Mouse (Mus musculus) small intestine, adult 2 months (tissue): ENCODE measurements around the gene Fstl3. TPM values are rescaled to one million over a fixed set of nuclear protein-coding genes. Genes with fewer than 3 reads are reported as not detected.

Experiments
- H3K27ac ChIP-seq: fragments of 200-500 bp; 2 replicates; pipeline ENCODE4 v1.5.1; 2012; ENCODE audit warnings: low read depth, low read length, control low read depth, inconsistent platforms; ENCODE audit not compliant: insufficient read depth
- H3K27me3 ChIP-seq: fragments of 200-500 bp; 2 replicates; pipeline ENCODE4 v1.6.1; 2012; ENCODE audit warnings: mild to moderate bottlenecking, moderate library complexity, low read length, inconsistent platforms; ENCODE audit not compliant: control insufficient read depth, insufficient read depth
- H3K36me3 ChIP-seq: fragments of 200-500 bp; 2 replicates; pipeline ENCODE4 v1.6.1; 2012; ENCODE audit warnings: mild to moderate bottlenecking, low read length, control low read depth, inconsistent platforms; ENCODE audit not compliant: control insufficient read depth, insufficient read depth
- H3K4me1 ChIP-seq: fragments of 200-500 bp; 2 replicates; pipeline ENCODE4 v1.6.1; 2012; ENCODE audit warnings: low read length, inconsistent platforms, mixed read lengths; ENCODE audit not compliant: control insufficient read depth, insufficient read depth, insufficient read length
- H3K4me3 ChIP-seq: fragments of 200-500 bp; 2 replicates; pipeline ENCODE4 v1.5.1; 2012; ENCODE audit warnings: low read depth, mild to moderate bottlenecking, control low read depth, inconsistent platforms, low read length, moderate library complexity
- CTCF ChIP-seq: fragments of 200-500 bp; IDR thresholded peaks from 2 replicates; pipeline ENCODE4 v1.5.1; 2012; ENCODE audit warnings: low read depth, mild to moderate bottlenecking, control low read depth, inconsistent platforms, low read length, moderate library complexity, mixed read lengths; ENCODE audit not compliant: insufficient replicate concordance, insufficient read length; ENCODE audit errors: extremely low read depth
- POLR2A ChIP-seq: fragments of 200-500 bp; IDR thresholded peaks from 2 replicates; pipeline ENCODE4 v1.6.1; 2012; ENCODE audit warnings: low read depth, mild to moderate bottlenecking, control low read depth, inconsistent platforms, low read length, moderate library complexity
- WGBS: fragments of 180-500 bp; shearing (Covaris S2); methylation state at CpG from one replicate; pipeline ENCODE4 v1.1.7; 2018; 5-methylcytosine and 5-hydroxymethylcytosine counted together
- polyA plus RNA-seq: library from polyadenylated mRNA; depleted of rRNA; stranded (reverse); fragments of >200 nt; gene quantifications from 2 replicates; pipeline ENCODE4 v1.2.3, GENCODE M21; 2012

The Fstl3 gene
- polyA plus RNA-seq, 1 experiment, result 19.6 TPM

DNA sequence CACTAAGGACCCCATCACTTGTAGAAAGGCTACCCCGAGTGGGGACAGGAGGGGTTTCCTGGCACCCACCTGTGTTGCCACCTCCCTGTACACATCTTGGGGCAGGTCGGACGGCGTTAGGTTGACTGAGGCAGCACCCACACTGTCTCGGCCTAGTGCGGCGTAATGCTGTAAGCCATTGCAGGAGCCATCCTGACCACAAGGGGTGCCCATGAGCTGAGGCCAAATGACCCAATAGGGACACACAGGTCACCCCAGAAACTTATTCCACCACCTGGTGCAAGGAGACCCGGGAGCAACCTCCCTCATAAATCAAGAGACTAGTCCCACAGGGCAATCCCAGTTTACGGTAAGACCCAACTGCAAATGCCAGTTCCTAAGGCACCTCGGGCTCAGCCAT, 38.8 kb upstream of the Fstl3 start:
- peaks cover 74% of the 10 kb centered on the region for H3K36me3 ChIP-seq
- H3K27me3 ChIP-seq, result no peaks in the 10 kb centered on the region
- H3K4me1 ChIP-seq, result peaks cover 13% of the 10 kb centered on the region
- TF ChIP-seq POLR2A (no peak), CTCF (peak; percentile 40; the same call in 1 of the 2 replicates)
- no peak overlapping the region for H3K4me3 ChIP-seq
- WGBS, result 93% methylated on average over 10 of the region's 10 CpGs
- H3K27ac ChIP-seq, result no peak overlapping the region

DNA sequence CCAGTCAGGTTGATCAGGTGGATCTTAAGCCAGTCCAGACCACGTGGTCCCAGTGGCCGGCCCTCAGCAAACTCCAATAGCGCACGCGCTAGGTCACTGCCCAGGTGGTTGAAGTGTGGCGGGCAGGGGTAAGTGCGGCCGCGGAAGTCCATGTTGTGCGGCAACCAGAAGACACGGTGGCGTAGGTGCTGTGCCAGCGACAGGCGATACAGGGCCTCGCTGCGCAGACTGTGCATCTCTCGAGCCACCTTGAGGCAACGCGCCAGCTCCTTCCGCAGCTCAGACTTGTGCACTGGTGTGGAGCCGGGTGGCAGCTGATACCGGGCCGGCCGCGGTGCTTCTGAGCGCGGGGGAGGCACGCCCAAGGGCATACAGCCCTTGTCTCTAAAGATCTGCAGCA, 37.8 kb upstream of the Fstl3 start:
- H3K27me3 ChIP-seq, result no peaks in the 10 kb centered on the region
- WGBS, result 95% methylated on average over 28 of the region's 28 CpGs
- no peak overlapping the region for H3K4me3 ChIP-seq
- H3K27ac ChIP-seq, result no peak overlapping the region
- TF ChIP-seq CTCF, result no peak
- TF ChIP-seq POLR2A, result no peak
- H3K36me3 ChIP-seq, result peaks cover 72% of the 10 kb centered on the region
- H3K4me1 ChIP-seq, result peaks cover 13% of the 10 kb centered on the region

DNA sequence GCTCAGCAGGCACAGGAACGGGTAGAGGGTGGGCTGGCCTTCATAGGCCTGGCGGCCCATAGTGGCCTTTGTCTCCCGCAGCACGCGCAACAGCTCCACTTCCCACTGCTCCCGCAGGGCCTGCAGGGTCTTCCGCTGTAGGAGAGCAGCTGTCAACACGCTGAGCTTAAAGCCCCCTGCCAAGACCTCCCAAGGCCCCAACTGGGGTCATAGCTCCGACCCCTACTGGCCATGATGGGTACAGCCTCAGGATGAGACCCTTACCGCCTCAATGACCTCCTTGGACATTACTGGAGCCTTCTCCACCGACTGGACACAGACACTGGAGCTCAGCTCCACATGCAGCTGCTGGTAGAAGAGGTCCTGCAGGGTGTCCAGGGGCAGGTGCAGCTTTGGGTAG, 36.2 kb upstream of the Fstl3 start:
- 83% methylated on average over 11 of the region's 11 CpGs for WGBS
- Histone ChIP-seq H3K27ac (no peak overlapping the region), H3K4me3 (no peak overlapping the region), H3K4me1 (peaks cover 13% of the 10 kb centered on the region), H3K36me3 (peaks cover 65% of the 10 kb centered on the region), H3K27me3 (no peaks in the 10 kb centered on the region)
- TF ChIP-seq POLR2A, result no peak

DNA sequence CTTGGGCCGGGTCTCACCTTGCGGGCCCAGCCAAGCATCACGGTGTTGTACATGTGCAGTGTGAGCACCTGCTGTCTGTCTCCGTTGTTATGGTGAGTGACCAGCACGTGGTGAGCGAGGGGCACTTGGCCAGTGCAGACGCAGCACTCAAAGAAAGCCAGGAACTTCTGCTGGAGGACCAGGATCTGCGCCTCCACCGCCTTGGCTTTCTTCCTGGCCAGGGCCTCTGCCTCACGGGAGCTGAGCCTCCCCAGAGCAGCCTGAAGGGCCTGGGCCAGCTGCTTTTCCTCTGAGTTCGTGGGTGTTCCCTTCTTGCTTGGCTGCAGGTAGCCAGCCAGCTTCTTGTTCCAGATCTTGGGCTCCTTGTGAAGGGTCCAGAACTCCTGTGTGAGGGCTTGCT, 33.9 kb upstream of the Fstl3 start:
- Histone ChIP-seq H3K36me3 (peaks cover 45% of the 10 kb centered on the region), H3K4me1 (peaks cover 2% of the 10 kb centered on the region; the same call in 1 of the 2 replicates), H3K4me3 (no peak overlapping the region), H3K27ac (no peak overlapping the region), H3K27me3 (no peaks in the 10 kb centered on the region)
- no peak for TF ChIP-seq POLR2A
- no peak for TF ChIP-seq CTCF
- 87% methylated on average over 11 of the region's 11 CpGs for WGBS

DNA sequence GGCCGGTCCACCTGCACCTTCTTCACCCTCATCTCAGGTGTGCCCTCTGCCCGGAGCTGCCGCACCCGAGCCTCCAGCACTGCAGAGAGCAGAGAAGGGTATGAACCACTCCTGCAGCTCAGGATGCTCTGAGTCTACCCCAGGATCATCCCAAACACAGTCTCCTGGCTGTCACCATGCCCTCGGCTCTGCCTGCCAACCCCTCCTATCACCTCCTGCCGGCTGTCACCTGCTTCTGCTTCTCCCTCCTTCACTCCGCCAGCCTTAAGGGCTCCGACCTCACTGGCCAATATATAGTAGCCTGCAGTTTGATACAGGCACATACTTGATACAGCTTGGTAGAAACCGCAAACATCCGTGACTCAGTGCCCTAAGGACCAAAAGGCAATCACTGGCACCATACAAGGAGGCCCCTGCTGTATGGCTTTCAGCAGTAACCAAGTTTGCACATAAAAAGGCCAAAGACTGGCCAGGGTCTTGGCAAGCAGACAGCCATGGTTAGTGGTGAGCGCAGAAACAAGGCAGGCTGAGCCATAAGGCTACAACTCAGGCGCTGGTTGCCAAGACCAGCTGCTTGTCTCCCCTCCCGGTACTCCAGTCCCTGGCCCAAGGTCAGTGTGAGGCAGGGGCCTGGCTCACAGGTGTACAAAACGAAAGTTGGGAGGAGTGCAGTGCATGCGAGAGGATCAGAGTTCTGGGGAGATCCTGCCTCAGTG, 33.3 kb upstream of the Fstl3 start:
- WGBS, result 90% methylated on average over 15 of the region's 15 CpGs
- TF ChIP-seq POLR2A (no peak), CTCF (no peak)
- no peak overlapping the region for H3K4me3 ChIP-seq
- H3K27ac ChIP-seq, result no peak overlapping the region
- peaks cover 39% of the 10 kb centered on the region for H3K36me3 ChIP-seq
- H3K4me1 ChIP-seq, result peaks cover 2% of the 10 kb centered on the region; the same call in 1 of the 2 replicates
- no peaks in the 10 kb centered on the region for H3K27me3 ChIP-seq

DNA sequence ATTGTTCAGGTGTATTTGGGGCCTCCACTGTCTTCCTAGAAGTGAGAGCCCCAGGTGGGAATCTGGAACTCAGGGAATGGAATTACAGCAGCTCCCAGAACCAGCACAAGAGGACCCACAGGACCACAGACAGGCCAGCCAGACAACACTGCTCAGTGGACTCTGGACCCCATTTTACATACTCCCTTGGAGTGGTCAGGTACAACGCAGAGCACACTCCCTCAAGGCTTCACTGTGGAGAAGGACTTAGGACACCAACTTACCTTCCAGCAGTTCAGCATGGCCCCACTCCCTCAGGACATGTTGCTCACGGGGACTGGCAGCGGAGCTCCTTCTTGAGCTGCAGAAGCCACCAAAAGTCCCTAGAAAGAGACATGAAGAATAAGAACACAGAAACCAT, 31.7 kb upstream of the Fstl3 start:
- Histone ChIP-seq H3K27ac (no peak overlapping the region), H3K36me3 (peaks cover 23% of the 10 kb centered on the region), H3K4me1 (peaks cover 2% of the 10 kb centered on the region; the same call in 1 of the 2 replicates), H3K4me3 (no peak overlapping the region), H3K27me3 (no peaks in the 10 kb centered on the region)
- TF ChIP-seq POLR2A (no peak), CTCF (no peak)
- 71% methylated on average over 3 of the region's 3 CpGs for WGBS

DNA sequence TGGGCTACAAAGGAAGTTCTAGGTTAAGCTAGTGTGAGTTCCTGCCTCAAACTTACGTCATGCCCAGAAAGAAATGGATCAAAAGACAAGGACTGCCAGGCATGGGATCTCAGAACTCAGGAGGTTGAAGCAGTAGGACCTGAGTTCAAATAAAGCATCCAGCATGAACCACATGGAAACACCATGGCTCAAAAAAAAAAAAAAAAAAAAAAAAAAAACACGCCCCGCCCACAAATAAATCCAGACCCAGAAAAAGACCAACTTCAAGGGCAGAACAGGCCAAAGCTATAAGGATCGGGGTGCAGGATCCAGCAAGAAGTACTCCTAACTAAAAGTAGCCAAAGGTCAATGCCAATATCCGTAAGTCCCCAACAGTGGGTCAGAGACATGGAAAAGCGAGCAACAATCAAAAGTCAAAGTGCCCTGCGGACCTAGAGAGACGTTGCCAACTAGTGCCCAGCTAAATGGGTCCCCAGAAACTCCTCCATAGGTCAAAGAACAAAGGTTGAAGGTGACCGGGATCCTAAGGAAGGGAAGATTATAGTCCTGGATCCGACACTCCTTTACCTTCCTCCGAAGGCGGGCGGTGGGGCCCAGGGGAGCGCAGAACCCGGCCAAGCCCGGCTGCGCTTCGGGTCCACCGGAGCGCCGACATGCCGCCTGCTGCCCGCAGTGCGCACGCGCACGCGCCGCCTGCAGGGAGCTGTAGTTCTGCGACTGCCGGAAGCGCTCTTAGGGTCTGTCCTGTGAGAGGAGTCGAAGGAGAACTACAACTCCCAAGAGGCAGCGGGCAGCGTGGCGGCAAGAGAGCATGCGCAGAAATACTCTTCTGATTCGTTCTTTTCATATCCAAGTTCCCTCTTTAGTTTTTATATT, 30.9 kb upstream of the Fstl3 start, which contains the start of gene Polrmt:
Gene Polrmt, minus strand, starts transcription at position 684 of the 876 bp plus-strand sequence.
- 0 out of 2 replicates have a peak within 1 kb of the TSS, but pooled peaks have one; percentile 2 for H3K27ac ChIP-seq
- H3K4me1 ChIP-seq, result peaks cover 2% of the 10 kb centered on the region; the same call in 1 of the 2 replicates
- H3K36me3 ChIP-seq, result peaks cover 16% of the 10 kb centered on the region
- peak within 1 kb of the TSS; percentile 78 for H3K4me3 ChIP-seq
- 2% methylated on average over 38 of the region's 38 CpGs for WGBS
- TF ChIP-seq POLR2A, result peak; percentile 54; the same call in 1 of the 2 replicates
- 0 out of 2 replicates have a peak, but pooled peaks have one; percentile 32 for TF ChIP-seq CTCF
- H3K27me3 ChIP-seq, result no peaks in the 10 kb centered on the region
